Mouse (Mus musculus) hindlimb bud, embryonic 11.5 days (tissue): ENCODE data around the gene Tpst2.

ENCODE experiments used
- DNase-seq: peaks from one replicate; pipeline ENCODE4 v3.0.0-alpha.2; 2012; ENCODE audit warnings: low read depth, low spot score; ENCODE audit errors: extremely low spot score

The Tpst2 gene

DNA sequence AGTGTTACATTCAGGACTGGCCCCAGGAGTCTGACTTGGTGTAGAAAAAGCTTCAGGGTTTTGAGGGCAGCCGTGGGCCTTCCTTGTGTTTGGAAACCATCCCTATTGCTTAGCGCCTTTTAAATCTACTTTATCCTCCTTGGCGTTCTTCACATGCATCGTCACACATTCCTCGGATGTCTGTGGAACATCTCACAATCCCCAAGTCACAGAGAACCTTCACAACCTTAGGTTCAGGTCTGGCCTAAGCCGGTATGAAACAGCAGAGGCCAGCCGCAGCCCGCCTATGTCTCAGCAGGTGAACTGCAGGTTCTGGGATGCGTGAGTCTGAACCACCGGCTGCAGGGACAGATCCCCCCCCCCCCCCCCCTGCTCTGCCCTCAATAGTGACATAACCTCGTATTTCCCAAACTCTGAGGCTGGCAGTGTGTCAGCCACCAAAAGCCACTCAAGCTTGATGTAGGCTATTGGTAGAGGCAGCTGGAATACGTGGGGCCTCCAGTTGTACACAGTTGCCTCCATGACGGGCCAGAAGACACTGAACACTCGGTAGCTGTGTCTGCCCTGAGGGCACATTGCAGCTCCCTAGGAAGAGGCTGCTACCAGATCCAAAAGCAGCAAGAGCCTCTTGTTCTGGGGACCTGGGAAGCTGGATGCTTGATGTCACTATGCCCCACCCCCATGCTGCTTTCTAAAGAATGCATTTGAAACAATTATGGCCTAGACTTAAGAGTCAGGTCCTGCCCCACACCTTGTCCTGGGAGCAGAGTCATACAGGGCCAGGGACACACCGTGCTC, 4.6 kb downstream of the Tpst2 start:
- DNase-seq = no peak

GRCm38 (mm10) chr5:112281676-112282075, 5.2 kb downstream of the Tpst2 start:
- DNase-seq = no peak

GRCm38 (mm10) chr5:112282123-112282779, 5.8 kb downstream of the Tpst2 start:
- DNase-seq = no peak

- no peak for DNase-seq
These were observed 6.4 kb downstream of the Tpst2 start for GRCm38 (mm10) chr5:112282780-112283482.

DNA sequence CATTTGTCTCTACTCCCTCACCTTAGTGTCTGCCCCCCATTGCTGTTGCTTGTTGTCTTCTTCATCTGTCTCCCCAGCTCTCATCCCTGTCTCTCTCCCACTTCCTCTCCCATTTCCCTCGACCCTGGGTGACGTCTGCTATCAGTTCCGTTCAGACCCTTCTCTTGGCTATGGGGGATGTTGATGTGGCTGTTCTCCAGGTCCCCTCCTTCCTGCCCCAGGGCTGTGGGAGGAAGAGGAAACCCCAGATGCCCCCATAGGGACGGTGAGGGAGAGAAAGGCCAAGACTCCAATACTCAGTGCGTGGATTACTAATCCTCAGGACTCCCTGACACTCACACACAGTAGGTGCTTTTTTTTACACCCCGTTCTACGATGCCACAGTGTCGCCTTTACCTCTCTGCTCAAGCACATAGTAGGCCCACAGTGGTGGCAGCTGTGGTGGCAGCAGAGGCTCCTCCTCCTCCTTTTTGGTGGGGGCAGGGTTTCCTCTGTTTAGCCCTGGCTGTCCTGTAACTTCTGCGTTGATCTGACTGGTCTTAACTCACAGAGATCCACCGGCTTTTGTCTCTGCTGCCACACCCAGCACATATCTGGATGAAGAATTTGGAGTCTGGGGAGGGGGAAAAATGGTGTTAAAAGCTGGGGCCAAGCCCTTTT, 7.2 kb downstream of the Tpst2 start:
- DNase-seq = no peak

DNA sequence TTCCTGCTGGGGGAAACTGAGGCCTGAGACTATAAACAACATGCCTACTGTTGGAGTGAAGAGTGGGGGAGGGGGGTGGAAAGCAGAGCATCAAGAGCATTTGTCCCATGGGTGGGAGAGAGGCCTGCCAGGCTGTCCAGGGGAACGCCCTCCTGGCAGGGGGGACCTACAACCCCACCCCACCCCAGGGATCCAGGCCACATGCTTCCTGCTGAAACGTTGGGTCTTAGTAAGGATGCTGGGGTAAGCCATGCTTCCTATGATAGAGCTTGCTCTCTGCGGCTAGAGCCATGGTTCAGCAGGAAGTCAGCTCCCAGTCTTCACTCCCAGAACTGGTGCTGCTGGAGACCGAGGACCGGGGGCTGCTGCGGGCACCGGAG, 7.7 kb downstream of the Tpst2 start:
- DNase-seq = no peak

DNA sequence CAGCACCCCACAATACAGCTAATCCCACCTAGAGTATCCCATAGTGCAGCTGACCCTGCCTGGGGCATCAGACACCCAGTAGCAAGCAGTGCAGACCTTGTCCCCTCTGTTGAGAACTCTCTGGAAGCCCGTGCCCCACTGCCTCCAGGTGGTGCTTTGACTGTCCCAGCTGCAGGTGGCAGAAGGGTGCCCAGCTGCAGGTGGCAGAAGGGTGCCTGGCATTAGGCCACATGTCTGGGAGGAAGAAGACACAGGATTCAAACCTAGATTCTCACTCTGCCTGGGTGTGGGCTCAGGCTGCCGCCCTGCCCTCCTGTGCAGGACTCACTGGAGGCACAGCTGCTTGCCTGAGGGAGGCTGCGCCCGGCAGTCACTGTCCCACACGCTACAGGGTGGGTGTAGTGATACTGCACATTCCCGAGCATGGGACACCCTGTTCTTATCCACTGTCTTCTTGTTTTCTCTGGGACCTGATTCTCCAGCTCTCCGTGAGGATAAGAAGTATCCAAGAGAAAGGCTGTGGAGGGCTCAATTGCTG, 9.1 kb downstream of the Tpst2 start:
- no peak for DNase-seq

- DNase-seq = no peak
These were observed 10.1 kb downstream of the Tpst2 start for GRCm38 (mm10) chr5:112286608-112286983.

DNA sequence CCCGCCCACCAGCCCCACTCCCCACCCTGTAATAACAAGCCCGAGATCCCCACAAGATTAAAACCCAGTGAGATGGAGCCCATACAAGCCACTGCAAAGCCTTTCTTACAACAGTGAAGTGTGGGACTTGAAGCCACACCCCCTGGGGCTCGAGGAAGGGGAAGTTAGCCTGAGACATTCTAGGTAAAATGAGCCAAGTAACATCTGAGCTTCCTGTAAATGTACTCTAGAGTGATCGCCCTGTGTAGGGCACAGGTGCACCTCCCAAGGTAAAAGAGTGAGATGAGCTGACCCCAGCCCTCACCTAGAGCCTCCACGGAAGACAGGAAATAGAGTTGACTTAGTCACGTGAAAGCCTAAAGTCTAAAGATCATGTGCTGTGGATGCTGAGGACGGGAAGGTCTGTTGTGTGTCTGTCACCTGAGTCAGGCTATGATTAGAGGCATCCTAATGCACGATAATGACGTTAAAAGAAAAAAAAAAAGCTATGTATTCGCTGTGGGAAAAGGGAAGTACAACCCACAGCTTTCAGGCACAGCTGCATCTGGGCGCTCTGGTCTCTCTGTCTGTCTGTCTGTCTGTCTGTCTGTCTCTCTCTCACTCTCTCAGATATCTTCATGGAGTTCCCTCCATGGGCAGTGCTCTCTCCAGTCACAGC, 10.6 kb downstream of the Tpst2 start:
- DNase-seq = no peak

- no peak for DNase-seq
These were observed 11.2 kb downstream of the Tpst2 start for GRCm38 (mm10) chr5:112287652-112288051.

DNA sequence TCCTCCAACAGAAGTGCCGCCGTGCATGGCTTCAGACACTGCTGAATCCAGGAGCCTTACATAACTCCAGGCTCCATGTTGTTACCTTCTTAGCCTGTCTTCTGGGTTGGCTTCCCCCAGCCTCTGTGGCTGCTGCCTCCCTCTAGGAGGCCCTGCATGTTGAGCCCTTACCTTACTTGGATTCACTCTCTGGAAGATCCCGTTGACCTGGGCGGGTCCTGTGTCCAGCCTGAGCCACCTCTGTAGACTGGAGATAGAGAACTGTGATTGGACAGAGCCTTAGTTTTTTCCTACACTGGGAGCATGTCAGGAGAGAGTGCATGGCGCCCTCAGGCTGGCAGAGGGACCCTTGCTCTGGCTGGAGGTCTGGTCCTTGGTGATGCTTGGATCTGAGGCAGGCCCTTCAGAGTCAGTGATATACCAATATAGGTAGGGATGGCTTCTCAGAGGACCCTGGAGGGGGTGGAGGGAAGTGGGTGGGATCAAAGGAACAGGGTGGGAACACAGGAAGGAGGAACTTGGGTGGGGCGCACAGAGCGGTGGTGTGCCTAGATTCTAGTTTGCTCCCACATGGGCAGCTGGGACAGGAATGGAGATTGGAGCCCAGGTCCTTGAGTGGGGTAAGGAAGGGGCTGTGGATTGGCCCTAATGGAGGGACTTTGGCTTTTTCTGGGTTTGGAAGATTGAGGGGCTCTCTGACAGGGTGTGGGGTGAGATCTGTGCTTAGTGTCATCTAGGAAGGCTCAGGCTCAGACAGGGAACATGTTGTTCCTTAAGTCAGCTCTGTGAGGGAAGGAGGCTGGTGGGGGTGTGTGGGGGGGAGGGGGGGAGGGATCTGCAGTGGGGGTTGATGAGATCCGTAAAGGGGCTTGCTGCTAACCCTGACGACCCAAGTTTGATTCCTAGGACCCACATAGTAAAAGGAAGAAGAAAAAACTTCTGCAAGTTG, 12.0 kb downstream of the Tpst2 start:
- no peak for DNase-seq

DNA sequence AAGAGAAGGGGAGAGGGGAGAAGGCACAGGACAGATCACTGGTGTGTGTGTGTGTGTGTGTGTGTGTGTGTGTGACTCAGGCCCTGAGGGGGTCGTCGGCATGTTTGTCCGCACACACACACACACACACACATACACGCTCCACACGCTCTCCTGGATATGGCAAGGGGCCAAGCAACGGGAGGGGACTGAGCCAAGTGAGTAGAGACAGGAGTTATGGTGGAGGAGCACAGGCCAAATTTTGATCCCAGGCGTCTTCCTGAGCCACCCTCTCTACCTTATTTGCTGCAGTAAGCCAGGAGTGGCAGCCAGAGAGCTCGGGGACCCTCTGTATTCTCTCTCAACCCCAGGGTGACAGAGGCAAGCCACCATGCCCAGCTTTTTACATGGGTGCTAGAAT, 12.7 kb downstream of the Tpst2 start:
- DNase-seq = no peak

GRCm38 (mm10) chr5:112289819-112290535, 13.5 kb downstream of the Tpst2 start:
- no peak for DNase-seq

DNA sequence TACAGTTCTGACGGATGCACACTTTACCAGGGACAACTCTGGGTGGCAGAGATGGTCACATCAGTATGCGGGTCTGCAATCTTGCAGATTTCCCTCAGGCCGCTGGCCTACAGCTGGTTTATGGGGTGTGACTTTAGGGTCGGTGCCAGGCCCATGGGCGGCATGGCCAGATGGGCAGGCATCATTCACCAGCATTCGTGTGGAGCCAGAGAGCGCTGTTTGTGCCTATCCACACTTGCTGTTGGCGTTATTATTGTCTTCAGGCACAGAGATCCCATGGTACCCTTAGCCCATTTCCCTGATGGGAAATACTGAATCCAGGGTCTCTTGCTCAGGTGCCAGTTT, 14.0 kb downstream of the Tpst2 start:
- DNase-seq = no peak

DNA sequence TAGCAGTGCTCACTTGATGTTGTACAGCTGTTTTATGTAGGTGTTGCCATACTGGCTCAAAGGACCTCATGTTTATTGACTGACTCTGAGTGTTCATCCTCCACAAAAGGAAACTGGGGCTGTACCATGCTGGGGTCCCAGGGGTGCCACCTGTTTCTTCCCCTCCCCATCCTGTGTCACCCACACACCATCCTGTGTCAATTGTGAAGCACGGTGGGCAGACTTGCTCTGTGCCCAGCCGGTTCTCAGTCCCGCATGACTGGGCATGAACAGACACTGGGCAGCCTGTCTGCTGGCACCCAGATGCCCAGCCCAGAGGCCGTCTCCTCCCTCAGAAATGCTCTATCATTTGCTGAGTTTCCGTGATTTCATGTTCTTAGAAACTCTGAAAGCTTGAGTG, 15.4 kb downstream of the Tpst2 start:
- DNase-seq = no peak

- DNase-seq = no peak
These were observed 16.0 kb downstream of the Tpst2 start for GRCm38 (mm10) chr5:112292343-112292980.

DNA sequence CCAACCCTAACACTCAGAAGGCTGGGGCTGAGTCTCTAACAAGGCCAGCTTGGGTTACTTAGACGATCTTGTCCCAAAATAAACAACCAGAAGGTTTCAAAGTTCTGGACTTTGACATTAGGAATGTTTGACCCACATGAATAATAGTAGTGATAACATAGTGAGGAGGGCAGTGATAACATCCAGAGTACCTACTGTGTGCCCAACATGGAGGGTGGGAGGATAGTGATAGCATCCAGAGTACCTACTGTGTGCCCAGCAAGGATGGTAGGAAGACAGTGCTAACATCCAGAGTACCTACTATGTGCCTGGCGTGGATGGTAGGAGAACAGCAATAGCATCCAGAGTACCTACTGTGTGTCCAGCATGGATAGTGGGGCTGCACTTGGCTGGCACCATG, 17.3 kb downstream of the Tpst2 start:
- DNase-seq = no peak

- DNase-seq = no peak
These were observed 18.2 kb downstream of the Tpst2 start for GRCm38 (mm10) chr5:112294696-112295095.

DNA sequence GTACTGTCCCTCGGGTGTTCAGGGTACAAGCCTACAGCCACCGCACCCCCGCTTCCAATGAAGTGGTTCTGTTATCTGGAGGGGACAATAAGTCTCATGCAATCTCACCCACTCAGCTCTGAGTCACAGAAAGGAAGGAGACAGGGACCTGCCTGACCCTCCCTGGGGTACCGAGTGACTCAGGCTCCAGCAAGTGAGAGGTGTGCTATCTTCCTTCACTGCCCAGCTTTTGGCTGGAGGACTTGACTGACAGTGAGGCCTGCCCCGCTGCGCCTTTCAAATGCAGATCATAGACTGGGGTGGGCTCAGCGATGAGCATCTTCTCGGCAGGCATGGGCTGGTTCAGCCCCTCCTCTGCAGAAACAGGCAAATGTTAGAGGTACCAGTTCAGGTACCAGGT, 18.7 kb downstream of the Tpst2 start:
- no peak for DNase-seq
